Mouse (Mus musculus): ENCODE results near the gene Gm19345. TPM values are rescaled to one million over a fixed set of nuclear protein-coding genes. Genes with fewer than 3 reads are reported as not detected.
A peak's percentile ranks its signal among the peaks of the same experiment; 100 is the strongest.

Gm19345 gene
- total RNA-seq (2021) = 1 to 10 TPM in 1 of 2 experiments, under 1 TPM in 1; 0.86 to 1.6 TPM
- long read RNA-seq, experiment 1, partial matches to known transcripts = 0 of 2 reads
- long read RNA-seq, experiment 1, other reads (novel, unspliced or antisense) = 2 of 2 reads
- long read RNA-seq, experiment 2, partial matches to known transcripts = 0 of 4 reads
- long read RNA-seq, experiment 2, other reads (novel, unspliced or antisense) = 1 of 4 reads

- TF ChIP-seq CTCF (conservative IDR thresholded peaks at IDR 0.05) = no peak
- DNase-seq (ENCODE audit: low spot score in 2 of 2) = peak in 1 of 2 experiments; percentile 28
- Histone ChIP-seq H3K4me3 (peak within 1 kb of the TSS; percentile 51), H3K27ac (no peak within 1 kb of the TSS)
Measured at GRCm38 (mm10) chr7:19851858-19852570, at the start of gene Gm19345. Gene Gm19345, plus strand, starts transcription at chr7:19852003.

DNA sequence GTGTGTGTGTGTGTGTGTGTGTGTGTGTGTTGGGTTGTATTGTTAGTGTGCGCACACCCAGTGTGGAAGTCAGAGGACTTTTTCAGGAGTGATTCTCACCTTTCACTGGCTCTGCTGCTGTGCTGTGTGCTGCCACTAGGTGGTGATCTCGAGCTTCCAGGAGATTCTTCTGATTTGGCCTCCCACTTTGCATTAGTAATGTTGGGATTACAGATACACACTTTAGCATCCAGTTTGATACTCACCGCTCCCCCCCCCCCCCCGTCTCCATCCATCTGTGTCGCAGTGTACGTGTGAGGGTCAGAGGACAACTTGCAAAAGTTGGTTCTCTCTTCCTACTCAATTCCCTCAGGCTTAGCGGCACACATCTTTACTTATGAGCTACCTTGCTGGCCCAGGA, 48.8 kb upstream of the Gm19345 start:
- Histone ChIP-seq H3K27ac (no peak overlapping the region), H3K4me3 (no peak overlapping the region)
- peak; percentile 36 to 82 for DNase-seq (ENCODE audit: low spot score in 2 of 2)
- TF ChIP-seq CTCF (conservative IDR thresholded peaks at IDR 0.05) = peak; percentile 77

DNA sequence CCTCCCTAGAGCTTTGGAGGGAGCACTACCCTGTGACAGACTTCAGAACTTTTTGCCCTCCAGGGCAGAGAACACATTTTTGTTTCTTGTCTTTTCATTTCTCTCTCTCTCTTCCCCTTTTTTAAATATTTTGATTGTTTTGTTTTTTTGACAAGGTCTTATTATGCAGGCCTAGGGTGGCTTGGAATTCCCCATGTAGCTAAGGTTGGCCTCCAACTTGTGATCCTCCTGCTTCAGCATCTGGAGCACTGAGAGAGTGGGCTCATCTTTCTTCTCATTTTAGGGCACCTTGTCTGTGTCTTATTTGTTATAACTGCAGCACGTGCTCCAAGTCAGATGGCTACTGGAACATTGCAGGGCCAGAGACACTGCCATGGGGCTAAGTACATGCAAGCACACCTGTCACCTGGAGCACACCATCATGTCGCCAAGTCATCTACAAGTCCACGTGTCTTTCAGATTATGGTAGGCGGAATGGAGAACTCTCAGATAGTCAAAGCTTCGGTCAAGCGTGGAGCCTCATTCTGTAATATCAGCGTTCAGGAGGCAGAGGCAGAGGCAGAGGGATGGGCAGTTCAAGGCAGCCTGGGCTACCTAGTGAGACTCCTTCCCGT, 45.3 kb upstream of the Gm19345 start:
- Histone ChIP-seq H3K4me3 (no peak overlapping the region), H3K27ac (no peak overlapping the region)
- TF ChIP-seq CTCF (conservative IDR thresholded peaks at IDR 0.05) = no peak
- DNase-seq (ENCODE audit: low spot score in 2 of 2) = no peak

GRCm38 (mm10) chr7:19809369-19809768, 42.4 kb upstream of the Gm19345 start:
- H3K27ac ChIP-seq = no peak overlapping the region
- no peak for TF ChIP-seq CTCF (conservative IDR thresholded peaks at IDR 0.05)
- peak overlapping the region; percentile 20; the same call in 1 of the 2 replicates for H3K4me3 ChIP-seq
- no peak for DNase-seq (ENCODE audit: low spot score in 2 of 2)

GRCm38 (mm10) chr7:19811114-19811513, 40.7 kb upstream of the Gm19345 start:
- DNase-seq (ENCODE audit: low spot score in 2 of 2) = no peak
- no peak overlapping the region for H3K27ac ChIP-seq
- H3K4me3 ChIP-seq = no peak overlapping the region; the same call in 1 of the 2 replicates
- no peak for TF ChIP-seq CTCF (conservative IDR thresholded peaks at IDR 0.05)

DNA sequence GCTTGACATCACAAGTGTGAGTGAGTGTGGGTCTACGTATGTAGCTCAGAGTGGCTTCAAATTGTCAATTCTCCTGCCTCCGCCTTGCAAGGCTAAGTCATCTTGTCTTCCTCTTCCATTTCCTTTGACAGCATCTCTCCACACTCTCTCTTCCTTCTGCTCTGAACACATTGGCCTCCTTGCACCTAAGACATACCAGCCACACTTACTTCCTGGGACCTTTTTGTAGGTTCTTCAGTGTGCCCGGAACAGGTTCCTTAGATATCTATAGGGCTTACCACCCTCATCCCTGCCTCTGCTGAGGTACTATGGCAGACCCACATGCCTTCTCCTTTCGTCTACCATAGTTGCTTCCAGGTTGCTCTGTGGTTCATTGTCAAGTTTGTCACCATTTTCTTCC, 38.6 kb upstream of the Gm19345 start:
- no peak overlapping the region for H3K27ac ChIP-seq
- H3K4me3 ChIP-seq = no peak overlapping the region
- no peak for TF ChIP-seq CTCF (conservative IDR thresholded peaks at IDR 0.05)
- DNase-seq (ENCODE audit: low spot score in 2 of 2) = no peak

GRCm38 (mm10) chr7:19813579-19814122, 38.2 kb upstream of the Gm19345 start:
- H3K4me3 ChIP-seq = no peak overlapping the region
- TF ChIP-seq CTCF (conservative IDR thresholded peaks at IDR 0.05) = no peak
- H3K27ac ChIP-seq = no peak overlapping the region
- no peak for DNase-seq (ENCODE audit: low spot score in 2 of 2)

DNA sequence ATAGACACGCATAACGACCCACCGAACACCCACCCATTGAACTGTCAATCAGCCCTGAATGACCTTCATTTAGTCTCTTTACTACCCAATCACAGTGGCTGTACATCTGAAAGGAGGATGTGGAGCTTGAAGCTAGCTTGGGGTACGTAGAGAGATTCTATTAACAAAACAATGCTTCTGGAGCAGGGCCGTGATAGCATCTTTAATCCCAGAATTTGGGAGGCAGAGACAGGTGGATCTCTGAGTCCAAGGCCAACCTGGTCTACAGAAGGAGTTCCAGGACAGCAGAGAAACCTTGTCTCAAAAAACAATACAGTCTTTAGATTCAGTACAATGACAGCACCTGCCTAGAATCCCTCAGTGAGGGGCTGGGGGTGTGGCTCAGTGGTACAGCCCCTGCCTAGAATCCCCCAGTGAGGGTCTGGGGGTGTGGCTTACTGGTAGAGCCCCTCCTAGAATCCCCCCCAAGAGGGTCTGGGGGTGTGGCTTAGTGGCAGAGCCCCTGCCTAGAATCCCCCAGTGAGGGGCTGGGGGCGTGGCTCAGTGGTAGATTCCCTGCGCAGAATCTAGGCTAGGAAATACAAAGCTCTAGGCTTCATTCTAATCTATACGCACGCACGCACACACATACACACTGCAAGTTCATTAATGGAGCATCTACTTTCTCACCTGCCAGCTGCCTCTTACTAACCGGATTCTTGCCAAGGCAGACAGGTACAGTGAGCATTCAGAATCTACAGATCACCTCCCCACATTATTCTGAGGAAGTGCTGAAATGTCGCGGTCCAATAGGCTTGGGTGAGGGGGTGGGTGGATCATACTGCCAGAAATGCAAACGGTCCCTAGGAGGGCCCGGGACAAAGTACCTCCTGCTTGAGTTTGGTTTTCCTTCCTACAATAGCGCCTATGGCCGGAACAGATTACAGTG, 36.2 kb upstream of the Gm19345 start:
- DNase-seq (ENCODE audit: low spot score in 2 of 2) = no peak
- Histone ChIP-seq H3K4me3 (peak overlapping the region; percentile 40), H3K27ac (no peak overlapping the region)
- no peak for TF ChIP-seq CTCF (conservative IDR thresholded peaks at IDR 0.05)

DNA sequence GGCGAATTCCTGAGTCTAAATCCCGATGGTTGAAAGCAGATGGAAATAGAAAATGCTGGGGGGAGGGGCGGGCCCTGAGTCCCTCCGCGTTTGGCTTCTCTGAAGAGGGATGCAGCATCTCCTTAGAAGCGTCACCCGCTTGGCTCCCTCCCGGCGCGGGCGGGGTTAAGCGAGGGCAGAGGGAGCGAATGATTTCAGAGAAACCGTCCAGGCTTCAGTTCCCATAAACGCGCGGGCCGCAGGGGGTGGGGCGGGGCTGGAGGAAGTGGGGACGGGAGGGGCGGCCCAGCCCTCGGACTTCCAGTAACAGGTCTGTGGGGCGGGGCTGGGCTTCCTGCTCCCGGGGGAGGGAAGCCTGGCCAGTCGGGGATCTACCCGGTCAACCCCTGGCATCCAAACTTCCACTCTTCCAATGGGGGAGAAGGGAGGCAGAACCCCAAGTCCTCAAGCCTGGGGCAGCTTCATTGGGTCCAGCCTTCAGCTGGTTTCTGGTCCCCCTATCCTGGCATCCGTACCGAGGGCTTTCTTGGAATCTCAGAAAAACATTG, 35.5 kb upstream of the Gm19345 start:
- peak in 1 of 2 experiments; percentile 37 for DNase-seq (ENCODE audit: low spot score in 2 of 2)
- peak overlapping the region; percentile 14; the same call in 1 of the 2 replicates for H3K27ac ChIP-seq
- TF ChIP-seq CTCF (conservative IDR thresholded peaks at IDR 0.05) = no peak
- H3K4me3 ChIP-seq = peak overlapping the region; percentile 40

DNA sequence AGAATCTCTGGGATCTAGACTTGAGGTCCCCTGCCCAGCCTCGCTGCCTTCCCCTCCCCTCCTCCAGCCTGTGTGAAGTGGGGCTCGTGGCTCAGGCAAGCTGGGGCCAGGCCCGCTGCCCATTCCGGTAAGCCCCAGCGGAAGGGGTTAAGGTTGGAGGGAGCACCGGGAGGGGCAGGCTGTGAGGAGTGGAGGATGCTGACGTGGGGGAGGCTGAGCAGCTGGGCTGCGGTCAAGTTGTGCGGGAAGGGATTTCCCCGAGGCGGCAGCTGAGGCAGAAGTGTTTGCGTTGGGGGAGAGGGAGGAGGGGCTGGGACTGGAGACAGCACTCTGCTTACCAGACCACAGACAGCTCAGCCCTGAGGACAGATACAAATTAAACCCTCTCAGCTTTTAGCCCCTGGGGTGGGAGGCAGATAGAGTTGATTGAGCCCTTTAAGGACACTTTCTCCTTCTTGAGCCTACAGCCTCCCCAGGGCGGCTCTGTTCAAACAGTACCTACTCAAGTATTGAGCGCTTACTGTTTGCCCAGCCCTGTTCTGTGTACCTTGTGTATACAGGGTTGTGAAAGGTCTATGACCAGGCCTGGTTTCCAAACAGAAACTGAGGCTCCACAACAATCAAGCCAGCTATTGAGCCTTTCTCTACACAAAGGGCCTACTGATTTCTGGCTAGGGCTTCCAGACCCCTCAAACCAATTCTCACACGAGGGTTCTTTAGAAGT, 34.3 kb upstream of the Gm19345 start:
- Histone ChIP-seq H3K27ac (no peak overlapping the region), H3K4me3 (no peak overlapping the region; the same call in 1 of the 2 replicates)
- DNase-seq (ENCODE audit: low spot score in 2 of 2) = no peak
- TF ChIP-seq CTCF (conservative IDR thresholded peaks at IDR 0.05) = no peak

GRCm38 (mm10) chr7:19818440-19818839, 33.4 kb upstream of the Gm19345 start:
- no peak overlapping the region for H3K27ac ChIP-seq
- no peak overlapping the region for H3K4me3 ChIP-seq
- no peak for DNase-seq (ENCODE audit: low spot score in 2 of 2)
- TF ChIP-seq CTCF (conservative IDR thresholded peaks at IDR 0.05) = no peak
